Mouse (Mus musculus) embryo, embryonic 11.5 days (tissue): Measurements from ENCODE around the gene Gm5678.
A peak's percentile ranks its signal among the peaks of the same experiment; 100 is the strongest.

ENCODE experiments used
- DNase-seq: peaks from one replicate; pipeline ENCODE4 v3.0.0-alpha.2; 2012; ENCODE audit warnings: low read depth, low spot score

Gm5678 gene

DNA sequence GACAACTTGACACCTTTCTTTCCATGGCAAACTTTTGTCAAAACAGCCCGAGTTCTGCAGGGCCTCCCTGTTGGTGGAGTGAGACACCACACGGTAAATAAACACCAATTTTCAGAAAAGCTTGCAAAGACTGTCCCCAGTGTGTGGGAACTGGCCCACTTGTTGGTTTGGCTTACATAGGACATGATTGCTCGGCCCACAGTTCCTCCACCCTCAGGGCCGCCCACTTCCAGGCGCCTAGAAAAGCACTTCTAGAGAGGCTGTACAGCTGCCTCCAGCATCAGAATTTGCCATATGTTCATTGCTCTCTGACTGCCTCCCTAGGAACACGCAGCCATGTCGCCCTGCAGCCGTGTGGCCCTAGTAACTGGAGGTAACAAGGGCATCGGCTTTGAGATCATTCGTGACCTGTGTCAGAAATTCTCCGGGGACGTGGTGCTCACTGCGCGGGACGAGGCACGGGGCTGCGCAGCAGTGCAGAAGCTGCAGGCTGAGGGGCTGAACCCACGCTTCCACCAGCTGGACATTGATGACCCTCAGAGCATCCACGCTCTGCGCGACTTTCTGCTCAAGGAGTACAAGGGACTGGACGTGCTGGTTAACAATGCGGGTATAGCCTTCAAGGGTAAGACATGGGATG is at the start of gene Gm5678:
Gm5678 (plus strand) TSS at position 337 of the 640 bp plus-strand sequence.
- DNase-seq = no peak

DNA sequence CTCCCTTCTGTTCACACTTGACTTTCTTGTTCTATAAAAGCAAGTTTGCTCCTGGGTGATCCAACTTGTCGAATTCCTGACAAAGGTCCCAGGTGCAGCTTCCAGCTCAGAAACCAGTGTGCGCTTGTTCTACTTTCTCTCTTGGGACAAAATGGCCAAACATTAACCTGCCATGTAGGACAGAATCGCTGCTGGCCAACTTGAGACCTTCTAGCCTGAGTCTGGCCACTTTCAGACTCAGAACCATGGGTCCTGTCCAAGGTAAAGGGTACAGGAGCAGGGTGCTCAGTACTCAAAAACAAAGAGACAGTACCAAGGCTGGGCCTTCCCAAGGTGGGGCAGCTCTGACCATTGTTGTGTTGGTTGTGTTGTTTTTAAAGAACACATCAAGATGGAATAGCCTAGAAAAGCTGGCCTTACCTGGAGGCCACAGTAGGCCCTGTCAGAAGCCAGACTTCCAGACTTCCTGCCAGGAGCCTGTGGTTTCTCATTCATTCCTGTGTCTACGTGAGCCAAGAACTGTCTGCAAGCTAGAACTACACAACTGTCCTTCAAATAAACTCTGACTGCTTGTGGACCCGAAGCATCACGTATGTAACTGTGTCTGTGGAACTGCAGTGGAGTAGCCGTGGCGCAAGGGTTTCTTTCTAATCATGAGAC is 49.4 kb upstream of the Gm5678 start:
- DNase-seq = no peak

GRCm38 (mm10) chr16:93581125-93581524 is 46.8 kb upstream of the Gm5678 start:
- DNase-seq = no peak

- DNase-seq = no peak
Observed at GRCm38 (mm10) chr16:93584976-93585702, 42.8 kb upstream of the Gm5678 start.

DNA sequence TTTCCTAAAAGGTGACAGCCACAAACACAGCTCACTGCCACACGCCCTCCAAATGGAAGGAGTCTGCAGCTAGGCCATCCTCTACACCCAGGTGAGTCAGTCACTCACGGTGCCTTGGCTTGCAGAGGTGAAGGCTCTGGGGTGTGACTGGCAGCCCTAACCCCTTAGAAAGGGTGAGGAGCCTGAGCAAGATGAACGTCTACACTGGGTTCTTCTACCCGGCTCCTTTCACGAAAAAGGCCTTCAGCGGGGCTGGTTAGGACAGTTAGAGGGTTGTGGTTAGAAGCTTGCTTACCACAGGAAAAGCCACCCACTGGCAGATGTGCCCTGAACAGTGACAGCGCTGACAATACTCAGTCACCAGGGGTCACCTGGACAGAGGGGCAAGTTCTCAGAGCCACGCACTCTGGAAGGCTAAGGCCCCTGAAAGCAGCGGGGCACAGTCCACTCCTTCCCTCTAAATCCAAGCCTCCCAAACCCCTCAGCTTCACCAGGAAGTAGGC is 42.1 kb upstream of the Gm5678 start:
- no peak for DNase-seq

DNA sequence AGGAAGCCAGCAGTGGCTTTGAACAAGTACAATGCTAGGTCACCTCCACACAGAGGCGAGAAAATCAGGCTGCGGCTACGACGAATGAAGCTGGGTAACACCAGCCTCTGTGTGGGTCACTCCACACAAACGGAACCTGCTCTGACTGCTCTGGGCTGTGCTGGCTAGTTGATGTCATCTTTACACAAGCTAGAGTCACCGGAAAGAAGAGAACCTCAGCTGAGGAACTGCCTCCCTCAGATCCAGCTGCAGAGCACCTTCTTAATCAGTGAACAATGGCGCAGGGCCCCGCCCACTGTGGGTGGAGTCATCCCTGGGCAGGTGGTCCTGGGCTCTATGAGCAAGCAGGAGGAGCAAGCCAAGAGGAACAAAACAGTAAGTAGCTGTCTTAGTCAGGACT is 41.5 kb upstream of the Gm5678 start:
- no peak for DNase-seq

DNA sequence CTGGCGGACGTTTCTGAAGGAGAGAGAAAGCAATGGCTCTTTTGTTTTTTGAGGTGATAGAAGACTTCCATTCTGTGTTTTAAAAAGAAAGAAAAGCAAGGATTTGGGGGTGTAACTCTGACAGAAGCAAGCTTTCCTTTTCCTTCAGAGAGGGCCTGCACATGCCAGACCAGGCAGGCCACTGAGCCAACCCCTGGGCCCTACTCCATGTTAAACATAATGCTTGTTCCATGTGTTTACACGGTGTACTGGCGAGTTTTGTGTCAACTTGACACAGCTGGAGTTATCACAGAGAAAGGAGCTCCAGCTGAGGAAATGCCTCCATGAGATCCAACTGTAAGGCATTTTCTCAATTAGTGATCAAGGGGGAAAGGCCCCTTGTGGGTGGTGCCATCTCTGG is 39.6 kb upstream of the Gm5678 start:
- no peak for DNase-seq

- no peak for DNase-seq
Observed at GRCm38 (mm10) chr16:93590915-93591314, 37.0 kb upstream of the Gm5678 start.

GRCm38 (mm10) chr16:93591450-93592430 is 36.2 kb upstream of the Gm5678 start:
- DNase-seq = no peak

- no peak for DNase-seq
Observed at GRCm38 (mm10) chr16:93592711-93593110, 35.2 kb upstream of the Gm5678 start.

DNA sequence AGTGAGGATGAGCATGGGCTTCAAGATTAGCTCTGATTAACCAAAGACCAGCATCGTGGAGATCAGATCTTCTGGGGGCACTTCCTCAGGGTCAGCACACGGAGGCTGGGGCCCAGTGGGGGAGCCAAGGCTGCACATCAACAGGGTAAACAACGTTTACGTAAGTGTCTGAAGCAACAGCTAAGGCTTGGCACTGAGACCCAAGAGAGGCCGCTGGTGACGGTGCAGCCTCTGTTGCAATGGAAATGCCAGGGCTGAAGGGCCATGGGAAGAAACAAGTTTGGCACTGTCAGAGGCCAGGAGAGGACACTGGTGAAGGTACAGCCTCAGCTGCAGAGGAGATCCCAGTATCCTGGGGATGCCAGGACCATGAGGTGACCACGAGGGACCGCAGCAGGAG is 34.5 kb upstream of the Gm5678 start:
- DNase-seq = no peak

- DNase-seq = no peak
Observed at GRCm38 (mm10) chr16:93594448-93594847, 33.4 kb upstream of the Gm5678 start.

GRCm38 (mm10) chr16:93595766-93596165 is 32.1 kb upstream of the Gm5678 start:
- DNase-seq = no peak

- DNase-seq = no peak
Observed at GRCm38 (mm10) chr16:93596807-93597206, 31.1 kb upstream of the Gm5678 start.

- DNase-seq = no peak
Observed at GRCm38 (mm10) chr16:93597551-93597950, 30.3 kb upstream of the Gm5678 start.

GRCm38 (mm10) chr16:93599461-93599860 is 28.4 kb upstream of the Gm5678 start:
- no peak for DNase-seq

DNA sequence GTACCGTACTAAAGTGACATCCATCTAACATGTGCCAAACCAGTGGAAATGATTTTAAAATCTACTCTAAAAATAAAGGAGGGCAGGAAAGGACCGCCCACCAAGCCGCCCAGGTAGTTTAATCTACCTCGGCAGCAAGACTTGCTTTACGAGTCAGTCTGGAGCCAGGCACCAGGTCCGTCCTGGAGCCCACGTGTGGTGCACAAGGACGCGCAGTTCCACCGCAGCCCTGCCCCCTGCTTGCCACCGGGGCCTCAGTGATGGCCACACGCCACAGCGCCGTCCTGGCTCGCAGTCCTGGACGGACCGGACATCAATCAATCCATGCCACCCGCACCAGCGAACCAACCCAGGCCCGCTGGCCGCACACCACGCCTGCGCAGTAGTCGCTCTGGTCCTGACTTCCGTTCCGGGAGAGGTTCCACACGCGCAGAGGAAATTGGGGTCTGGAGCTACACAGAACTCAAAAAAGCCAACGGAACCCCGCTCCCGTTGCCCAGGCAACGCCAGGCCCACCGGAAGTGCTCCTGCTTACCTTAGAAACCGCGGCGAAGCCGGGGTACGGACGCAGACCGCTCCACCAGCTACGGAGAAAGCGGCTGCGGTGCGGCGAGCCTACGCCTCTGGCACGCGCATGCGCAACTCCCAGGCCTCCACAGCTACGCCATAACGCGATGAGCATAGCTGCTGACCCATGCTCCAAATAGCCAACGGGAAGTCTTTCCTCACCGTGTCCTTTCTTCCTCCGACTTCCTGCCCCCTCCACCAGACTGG is 24.3 kb upstream of the Gm5678 start, which contains the start of gene Setd4:
Setd4 (minus strand) TSS at position 625 of the 774 bp plus-strand sequence.
- DNase-seq = peak; percentile 88

- DNase-seq = no peak
Observed at GRCm38 (mm10) chr16:93604481-93604969, 23.4 kb upstream of the Gm5678 start.

- DNase-seq = no peak
Observed at GRCm38 (mm10) chr16:93605553-93605952, 22.3 kb upstream of the Gm5678 start, which contains the start of gene Cbr1. Gene Cbr1, plus strand, starts transcription at chr16:93605853.

GRCm38 (mm10) chr16:93606146-93606545 is 21.8 kb upstream of the Gm5678 start:
- DNase-seq = no peak
